Mouse (Mus musculus): ENCODE results near the gene Gm49339.
"Not testable (repeated sequence)": the region's sequence is repeated elsewhere in the genome, so short reads cannot be mapped to it uniquely, and the experiment has no call there.

Gm49339 gene

DNA sequence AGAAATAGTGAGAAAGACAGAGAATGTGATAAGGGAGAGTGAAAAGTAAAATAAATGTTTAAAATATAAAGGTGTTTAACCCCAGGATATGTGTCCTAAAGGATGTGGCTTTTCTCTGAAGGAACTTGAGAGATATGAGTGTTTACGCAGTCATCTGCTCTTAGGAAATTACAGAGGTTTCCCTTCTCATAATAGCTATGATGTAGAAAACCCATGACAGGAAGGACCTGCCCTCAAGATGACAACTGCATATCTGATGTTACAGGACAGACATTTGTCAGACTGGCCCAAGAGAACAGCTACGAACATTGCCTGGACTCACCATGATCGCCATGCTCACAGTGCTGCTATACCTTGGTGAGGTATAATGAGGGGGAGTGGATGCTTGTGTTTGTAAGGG is at the start of gene Gm49339, which contains the start of gene Lilr4b:
Gm49339 (plus strand) TSS at position 216 of the 400 bp plus-strand sequence.
Lilr4b (plus strand) TSS at position 236 of the 400 bp plus-strand sequence.
- DNase-seq (ENCODE audit: low spot score) = not testable (repeated sequence)

DNA sequence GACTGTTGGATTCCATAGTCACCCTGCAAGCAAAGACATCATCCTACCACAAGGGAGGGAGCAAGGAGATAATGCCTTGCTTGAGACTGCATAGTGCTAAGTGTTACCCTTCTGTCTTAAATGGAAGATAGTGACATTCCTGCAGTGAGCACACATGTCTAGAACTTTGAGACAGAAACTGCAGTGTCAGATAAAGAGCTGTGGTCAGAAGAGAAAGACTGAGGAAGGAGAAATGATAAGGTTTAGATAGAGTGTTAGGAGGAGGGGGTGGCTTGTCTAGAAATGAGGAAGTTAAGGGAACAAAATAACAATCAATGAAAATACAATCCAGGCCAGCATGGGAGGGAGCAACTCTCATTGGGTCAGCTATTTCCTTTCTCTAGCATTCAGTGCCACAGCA is 47.5 kb upstream of the Gm49339 start:
- DNase-seq (ENCODE audit: low spot score) = no peak

- no peak for DNase-seq (ENCODE audit: low spot score)
Measured at GRCm38 (mm10) chr10:51435684-51436083, 44.7 kb upstream of the Gm49339 start.

DNA sequence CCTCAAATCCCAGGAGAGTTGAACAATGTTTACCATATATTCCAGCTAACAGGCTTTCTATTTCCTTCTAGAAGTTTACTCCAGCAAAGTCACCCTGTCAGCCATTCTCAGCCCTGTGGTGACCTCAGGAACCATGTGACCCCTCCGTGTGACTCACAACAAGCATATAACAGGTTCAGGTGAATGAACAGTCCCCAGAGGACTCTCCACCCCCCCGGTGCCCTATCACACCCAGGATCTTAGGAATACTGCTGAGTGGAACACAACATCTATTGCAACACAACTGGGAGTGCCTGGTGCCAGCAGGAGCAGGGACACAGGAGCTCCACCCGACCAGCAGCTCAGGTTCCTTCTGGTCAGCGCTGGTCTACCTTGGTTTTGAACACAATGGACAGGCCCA is 28.8 kb upstream of the Gm49339 start:
- DNase-seq (ENCODE audit: low spot score) = no peak

- DNase-seq (ENCODE audit: low spot score) = no peak
Measured at GRCm38 (mm10) chr10:51453616-51454298, 26.7 kb upstream of the Gm49339 start.

DNA sequence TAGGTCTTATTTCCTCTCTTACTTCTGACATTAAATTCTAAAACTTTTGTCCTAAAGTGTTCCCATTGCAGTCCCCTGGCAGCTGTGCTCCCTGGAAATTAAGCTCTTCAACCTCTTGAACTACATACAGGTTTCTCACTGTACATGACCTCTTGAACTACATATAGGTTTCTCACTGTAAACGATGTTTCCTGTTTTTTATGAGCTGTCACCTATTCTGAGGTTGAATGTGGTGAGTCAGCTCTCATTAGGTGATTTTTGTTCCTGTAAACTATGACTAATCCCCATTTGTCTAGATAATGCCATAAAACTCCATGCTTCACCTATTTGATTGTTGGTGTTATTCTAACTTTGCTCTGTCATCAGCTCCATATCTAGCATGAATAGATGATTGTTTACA is 26.0 kb upstream of the Gm49339 start:
- no peak for DNase-seq (ENCODE audit: low spot score)

DNA sequence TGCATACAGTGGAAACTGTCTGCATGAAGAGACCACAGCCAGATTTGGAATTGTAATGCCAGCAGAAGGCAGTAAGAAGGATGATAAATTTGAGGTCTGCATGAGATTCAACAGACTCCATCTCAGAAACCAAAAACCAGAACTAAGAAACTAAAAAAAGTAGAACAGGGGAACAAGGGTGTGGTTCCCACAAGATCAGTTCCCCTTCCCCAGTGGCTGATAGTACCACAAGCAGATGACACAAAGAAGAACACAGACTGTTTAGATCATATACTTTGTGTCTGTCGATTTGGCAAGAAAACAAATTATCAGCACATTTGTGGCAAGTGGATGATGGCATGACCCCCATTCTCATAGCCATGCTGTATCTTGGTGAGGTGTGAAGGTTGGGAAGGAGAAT is 24.6 kb upstream of the Gm49339 start:
- no peak for DNase-seq (ENCODE audit: low spot score)

GRCm38 (mm10) chr10:51456369-51456768 is 24.0 kb upstream of the Gm49339 start:
- no peak for DNase-seq (ENCODE audit: low spot score)

DNA sequence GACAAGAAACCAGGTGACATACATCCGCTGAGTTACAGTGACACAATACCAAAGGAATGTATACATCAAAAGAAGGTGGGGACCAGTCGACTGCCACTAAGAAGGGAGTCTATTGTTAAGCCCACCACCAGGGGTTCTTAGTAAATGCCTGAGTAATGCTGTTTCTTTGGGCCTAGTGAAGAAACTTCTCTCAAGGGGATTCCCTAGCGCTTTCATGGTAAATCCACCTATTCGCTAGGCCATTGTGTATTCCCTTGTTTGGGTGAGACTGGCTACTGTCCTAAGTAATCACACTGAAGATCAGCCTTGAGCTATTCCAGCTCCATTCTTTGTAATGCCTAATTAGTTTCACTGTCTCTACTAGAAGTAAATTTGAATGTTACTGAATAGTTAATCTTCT is 16.6 kb upstream of the Gm49339 start:
- DNase-seq (ENCODE audit: low spot score) = not testable (repeated sequence)

DNA sequence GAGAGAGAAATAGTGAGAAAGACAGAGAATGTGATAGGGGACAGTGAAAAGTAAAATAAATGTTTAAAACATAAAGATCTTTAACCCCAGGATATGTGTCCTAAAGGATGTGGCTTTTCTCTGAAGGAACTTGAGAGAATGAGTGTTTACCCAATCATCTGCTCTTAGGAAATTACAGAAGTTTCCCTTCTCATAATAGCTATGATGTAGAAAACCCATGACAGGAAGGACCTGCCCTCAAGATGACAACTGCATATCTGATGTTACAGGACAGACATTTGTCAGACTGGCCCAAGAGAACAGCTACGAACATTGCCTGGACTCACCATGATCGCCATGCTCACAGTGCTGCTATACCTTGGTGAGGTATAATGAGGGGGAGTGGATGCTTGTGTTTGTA is 10.3 kb downstream of the Gm49339 start, which contains the start of gene Lilrb4a:
Lilrb4a (plus strand) TSS at position 266 of the 400 bp plus-strand sequence.
- DNase-seq (ENCODE audit: low spot score) = not testable (repeated sequence)

- DNase-seq (ENCODE audit: low spot score) = no peak
Measured at GRCm38 (mm10) chr10:51520021-51520420, 39.6 kb downstream of the Gm49339 start.

GRCm38 (mm10) chr10:51521453-51521852 is 41.0 kb downstream of the Gm49339 start:
- no peak for DNase-seq (ENCODE audit: low spot score)

GRCm38 (mm10) chr10:51526090-51526489 is 45.7 kb downstream of the Gm49339 start:
- no peak for DNase-seq (ENCODE audit: low spot score)

DNA sequence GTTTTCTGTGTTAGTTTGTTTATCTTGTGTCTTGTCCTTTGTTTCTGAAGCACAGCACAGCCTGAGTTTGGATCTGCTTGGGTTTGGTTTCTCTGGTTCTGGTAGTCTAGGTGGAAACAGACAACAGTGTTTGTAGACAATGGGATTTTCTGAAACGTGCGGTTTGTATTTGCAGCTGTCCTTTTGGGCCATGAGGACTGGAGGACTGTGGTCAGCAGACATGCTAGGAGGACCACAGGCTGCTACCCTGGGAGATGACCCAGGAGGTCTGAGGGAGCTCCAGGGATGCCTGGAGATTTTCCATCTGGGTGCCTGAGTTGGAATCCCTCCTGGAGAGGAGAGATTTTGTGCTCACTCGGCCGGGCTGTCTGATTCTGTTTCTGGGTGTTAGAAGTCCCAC is 46.2 kb downstream of the Gm49339 start:
- no peak for DNase-seq (ENCODE audit: low spot score)

- DNase-seq (ENCODE audit: low spot score) = no peak
Measured at GRCm38 (mm10) chr10:51528840-51529434, 48.5 kb downstream of the Gm49339 start.

- no peak for DNase-seq (ENCODE audit: low spot score)
Measured at GRCm38 (mm10) chr10:51529497-51529896, 49.1 kb downstream of the Gm49339 start.

DNA sequence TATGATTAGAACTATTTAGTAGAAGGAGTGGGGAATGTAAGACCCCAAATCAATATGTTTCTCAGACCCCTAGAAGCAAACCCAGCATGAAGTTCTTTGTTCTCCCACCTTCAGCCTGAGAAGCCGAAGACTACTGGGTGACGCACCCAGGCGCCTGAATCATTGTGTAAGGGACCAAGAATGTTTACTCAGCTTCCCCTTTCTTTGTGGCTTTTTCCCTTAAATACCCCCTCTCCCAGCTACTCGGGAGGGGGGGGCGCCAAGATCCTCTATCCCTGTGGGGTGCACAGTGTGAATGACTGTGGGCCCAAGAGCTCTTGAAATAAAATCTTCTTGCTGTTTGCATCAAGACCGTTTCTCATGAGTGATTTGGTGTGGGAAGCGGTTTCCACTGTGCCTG is 50.4 kb downstream of the Gm49339 start:
- DNase-seq (ENCODE audit: low spot score) = no peak
